Mouse (Mus musculus) Patski (cell line): ENCODE data around the gene Cacna1d. TPM values are rescaled to one million over a fixed set of nuclear protein-coding genes. Genes with fewer than 3 reads are reported as not detected.

ENCODE experiments used
- ATAC-seq: fragments of 100-300 bp; one replicate; pipeline ENCODE4 v1.8.0; 2021
- CTCF ChIA-PET: fragments of 350-600 bp; sonication (Branson Sonifier 250); formaldehyde crosslinking; loops from one replicate; lab custom pipeline; 2022; ENCODE audit warnings: inconsistent platforms; lab: Charles Lee
- POLR2A ChIA-PET: fragments of 350-600 bp; sonication (Branson Sonifier 250); formaldehyde crosslinking; loops from one replicate; lab custom pipeline; 2022; ENCODE audit warnings: antibody characterized with exemption, inconsistent platforms; lab: Charles Lee
- DNase-seq: peaks from one replicate; pipeline ENCODE4 v3.0.0-alpha.2; 2011; ENCODE audit warnings: low read depth, low spot score
- H3K27me3 ChIP-seq: fragments of 371-371 bp; one replicate; pipeline ENCODE4 v1.5.1; 2021
- CTCF ChIP-seq: fragments of 100-300 bp; IDR thresholded peaks from one replicate; pipeline ENCODE4 v1.5.1; 2021
- in situ Hi-C: fragments of 300-500 bp; cut with MboI; formaldehyde crosslinking; loops from 3 replicates; pipeline ENCODE4 v1.11.1; 2018; ENCODE audit warnings: low pct_unique_long_range_greater_than_20kb, mixed read lengths
- polyA plus RNA-seq: library from polyadenylated mRNA; unstranded; gene quantifications from one replicate; pipeline ENCODE4 v1.2.3, GENCODE M21; 2021

Cacna1d gene
- polyA plus RNA-seq, 1 experiment from 2014 or later = 0.05 TPM

GRCm38 (mm10) chr14:30218114-30218513 lies 273.1 kb downstream of the Cacna1d start:
- no peak for DNase-seq
- CTCF ChIA-PET = interaction anchor here (1.4 kb wide), 1 partner anchor 23 kb away, joined by 3 read pairs; no protein-coding TSS in a partner anchor

GRCm38 (mm10) chr14:30217124-30217523 lies 274.1 kb downstream of the Cacna1d start:
- no peak for TF ChIP-seq CTCF
- CTCF ChIA-PET = no interaction called here
- no peak for DNase-seq
- ATAC-seq = no peak
- no peaks in the 10 kb centered on the region for H3K27me3 ChIP-seq
- in situ Hi-C loops = no loop called here
- POLR2A ChIA-PET = interaction anchor here (0.8 kb wide), 1 partner anchor 57 kb away, joined by 3 read pairs; no protein-coding TSS in a partner anchor

More at GRCm38 (mm10) chr14:30218114-30218513, 273.1 kb downstream of the Cacna1d start:
- TF ChIP-seq CTCF = no peak
- no peak for ATAC-seq
- POLR2A ChIA-PET = no interaction called here
- in situ Hi-C loops = no loop called here
- no peaks in the 10 kb centered on the region for H3K27me3 ChIP-seq

GRCm38 (mm10) chr14:30208156-30208555 lies 283.1 kb downstream of the Cacna1d start:
- no peak for ATAC-seq
- DNase-seq = no peak
- CTCF ChIA-PET = no interaction called here
- TF ChIP-seq CTCF = no peak
- H3K27me3 ChIP-seq = peaks cover 16% of the 10 kb centered on the region
- in situ Hi-C loops = no loop called here
- POLR2A ChIA-PET = no interaction called here

GRCm38 (mm10) chr14:30205821-30206220 lies 285.4 kb downstream of the Cacna1d start:
- in situ Hi-C loops = no loop called here
- POLR2A ChIA-PET = no interaction called here
- CTCF ChIA-PET = no interaction called here
- DNase-seq (no peak), ATAC-seq (no peak)
- no peak for TF ChIP-seq CTCF
- peaks cover 16% of the 10 kb centered on the region for H3K27me3 ChIP-seq

- in situ Hi-C loops = no loop called here
- ChIA-PET POLR2A (no interaction called here), CTCF (no interaction called here)
- DNase-seq = no peak
- no peak for ATAC-seq
- TF ChIP-seq CTCF = no peak
- H3K27me3 ChIP-seq = peaks cover 23% of the 10 kb centered on the region
Measured at GRCm38 (mm10) chr14:30204526-30204925, 286.7 kb downstream of the Cacna1d start.

GRCm38 (mm10) chr14:30200310-30200709 lies 290.9 kb downstream of the Cacna1d start:
- no peak for ATAC-seq
- CTCF ChIA-PET = no interaction called here
- no peak for DNase-seq
- no peak for TF ChIP-seq CTCF
- in situ Hi-C loops = no loop called here
- peaks cover 24% of the 10 kb centered on the region for H3K27me3 ChIP-seq
- POLR2A ChIA-PET = no interaction called here

- DNase-seq (no peak), ATAC-seq (no peak)
- no peak for TF ChIP-seq CTCF
- peaks cover 31% of the 10 kb centered on the region for H3K27me3 ChIP-seq
- ChIA-PET POLR2A (no interaction called here), CTCF (no interaction called here)
- in situ Hi-C loops = no loop called here
Measured at GRCm38 (mm10) chr14:30198882-30199281, 292.4 kb downstream of the Cacna1d start.

- no peak for TF ChIP-seq CTCF
- in situ Hi-C loops = no loop called here
- ATAC-seq = no peak
- DNase-seq = no peak
- peaks cover 33% of the 10 kb centered on the region for H3K27me3 ChIP-seq
- CTCF ChIA-PET = no interaction called here
- POLR2A ChIA-PET = no interaction called here
Measured at GRCm38 (mm10) chr14:30198116-30198515, 293.1 kb downstream of the Cacna1d start.

- ChIA-PET CTCF (no interaction called here), POLR2A (no interaction called here)
- TF ChIP-seq CTCF = no peak
- ATAC-seq = no peak
- in situ Hi-C loops = no loop called here
- no peak for DNase-seq
- H3K27me3 ChIP-seq = peaks cover 38% of the 10 kb centered on the region
Measured at GRCm38 (mm10) chr14:30196959-30197358, 294.3 kb downstream of the Cacna1d start.

- ATAC-seq (no peak), DNase-seq (no peak)
- no peak for TF ChIP-seq CTCF
- peaks cover 44% of the 10 kb centered on the region for H3K27me3 ChIP-seq
- in situ Hi-C loops = no loop called here
- ChIA-PET CTCF (interaction anchor here (1.2 kb wide), 1 partner anchor 22 kb away, joined by 3 read pairs; no protein-coding TSS in a partner anchor), POLR2A (no interaction called here)
Measured at GRCm38 (mm10) chr14:30196235-30196634, 295.0 kb downstream of the Cacna1d start.

- no peak for DNase-seq
- ATAC-seq = no peak
- no peak for TF ChIP-seq CTCF
- ChIA-PET POLR2A (no interaction called here), CTCF (no interaction called here)
- in situ Hi-C loops = no loop called here
- peaks cover 48% of the 10 kb centered on the region for H3K27me3 ChIP-seq
Measured at GRCm38 (mm10) chr14:30190308-30190971, 300.8 kb downstream of the Cacna1d start.
